Mouse (Mus musculus): ENCODE measurements at regions not wholly inside any gene's neighbourhood (a gene's known extent, or its start where the extent isn't known, plus 50 kb on each side); places are given as distances from the start of the nearest gene placed in this dataset.
"Not testable (repeated sequence)": the region's sequence is repeated elsewhere in the genome, so short reads cannot be mapped to it uniquely, and the experiment has no call there.

- not testable (repeated sequence) for TF ChIP-seq SIN3A (IDR thresholded peaks at IDR 0.05; ENCODE audit: low read length); TCF12 (IDR thresholded peaks at IDR 0.05; ENCODE audit: low read depth, low read length); POLR2A (IDR thresholded peaks at IDR 0.05; ENCODE audit: control insufficient read depth in 1 of 2, insufficient read depth in 1 of 2, low read depth in 1 of 2, low read length in 2 of 2, poor library complexity in 1 of 2); NRF1 (IDR thresholded peaks at IDR 0.05; ENCODE audit: insufficient read depth, low read depth, low read length, poor library complexity, severe bottlenecking); CHD2 (IDR thresholded peaks at IDR 0.05; ENCODE audit: low read length); SMC3 (IDR thresholded peaks at IDR 0.05; ENCODE audit: low read depth, low read length); CTCF (IDR thresholded peaks at IDR 0.05 in 2 of 3, conservative IDR thresholded peaks at IDR 0.05 in 1 of 3; ENCODE audit: control insufficient read depth in 1 of 3, insufficient read depth in 1 of 3, low read depth in 2 of 3, low read length in 3 of 3, poor library complexity in 1 of 3, severe bottlenecking in 1 of 3); MEF2A (IDR thresholded peaks at IDR 0.05; ENCODE audit: extremely low read depth, insufficient replicate concordance, low read depth, low read length, poor library complexity, severe bottlenecking); EP300 (IDR thresholded peaks at IDR 0.05; ENCODE audit: low read depth in 1 of 2, low read length in 2 of 2); JUND (IDR thresholded peaks at IDR 0.05; ENCODE audit: low read depth, low read length); ZKSCAN1 (IDR thresholded peaks at IDR 0.05; ENCODE audit: low read depth, low read length); RAD21 (IDR thresholded peaks at IDR 0.05; ENCODE audit: low read depth, low read length); ZMIZ1 (IDR thresholded peaks at IDR 0.05; ENCODE audit: low read depth, low read length)
Measured at GRCm38 (mm10) chr12:80055894-80056293, 56.9 kb downstream of the Zfp36l1 start.
